Mouse (Mus musculus) naive thymus-derived CD4-positive, alpha-beta T cell, adult 2 months (primary cell): Measurements from ENCODE around the gene Ctdnep1.

Experiments
- DNase-seq: peaks from one replicate; pipeline ENCODE4 v3.0.0-alpha.2; 2011; ENCODE audit warnings: low read depth

Gene Ctdnep1

GRCm38 (mm10) chr11:70029130-70029801 lies 48.3 kb downstream of the Ctdnep1 start:
- peak; percentile 90 for DNase-seq

GRCm38 (mm10) chr11:70029829-70030550 lies 49.0 kb downstream of the Ctdnep1 start:
- DNase-seq, result no peak

GRCm38 (mm10) chr11:70030651-70031320 lies 49.8 kb downstream of the Ctdnep1 start:
- DNase-seq, result no peak

GRCm38 (mm10) chr11:70031321-70031670 lies 50.3 kb downstream of the Ctdnep1 start:
- DNase-seq, result no peak

GRCm38 (mm10) chr11:70038174-70038573 lies 57.2 kb downstream of the Ctdnep1 start:
- DNase-seq, result no peak

- DNase-seq, result no peak
These were observed 58.7 kb downstream of the Ctdnep1 start for GRCm38 (mm10) chr11:70039631-70040030.

GRCm38 (mm10) chr11:70040184-70040583 lies 59.2 kb downstream of the Ctdnep1 start:
- no peak for DNase-seq
